Mouse (Mus musculus): ENCODE data around the gene Rln1.

The Rln1 gene

DNA sequence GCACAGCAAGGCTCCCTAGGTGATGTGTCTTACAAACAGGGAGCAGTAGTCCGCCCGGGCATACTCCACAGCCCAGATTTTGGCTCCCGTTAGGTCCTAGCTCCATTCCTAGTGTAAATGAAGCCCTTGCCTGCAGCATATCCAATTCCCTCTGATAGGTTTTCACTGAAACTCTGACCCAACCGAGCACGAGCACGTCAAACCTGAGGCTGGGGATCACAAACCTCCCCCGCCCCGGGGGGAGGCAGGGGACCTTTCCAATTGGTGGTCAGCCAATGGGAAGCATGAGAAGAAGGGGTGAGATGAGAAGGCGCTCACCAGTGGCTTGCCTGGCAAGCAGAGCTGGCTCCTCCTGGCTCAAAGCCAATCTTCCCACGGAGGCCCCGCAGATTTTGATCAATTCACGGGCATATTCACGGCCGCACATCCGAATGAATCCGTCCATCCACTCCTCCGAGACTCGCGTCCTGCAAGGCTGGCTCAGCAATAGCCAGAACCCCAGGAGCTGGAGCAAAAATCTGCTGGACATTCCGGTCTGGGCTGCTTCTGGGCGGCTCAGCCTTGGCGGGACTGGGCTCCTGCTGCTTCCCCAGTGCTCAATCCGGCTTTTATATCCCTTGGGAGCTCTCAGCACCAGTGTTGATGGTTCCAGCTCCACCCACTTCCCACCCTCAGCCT, at the start of gene Rln1:
Gene Rln1, minus strand, starts transcription at position 603 of the 678 bp plus-strand sequence.
- peak; percentile 67 to 75 for DNase-seq

- DNase-seq: no peak
Measured at GRCm38 (mm10) chr19:29383368-29383767, 48.9 kb upstream of the Rln1 start.

GRCm38 (mm10) chr19:29379839-29380603, 45.6 kb upstream of the Rln1 start:
- DNase-seq: no peak

GRCm38 (mm10) chr19:29376382-29376781, 41.9 kb upstream of the Rln1 start:
- no peak for DNase-seq

DNA sequence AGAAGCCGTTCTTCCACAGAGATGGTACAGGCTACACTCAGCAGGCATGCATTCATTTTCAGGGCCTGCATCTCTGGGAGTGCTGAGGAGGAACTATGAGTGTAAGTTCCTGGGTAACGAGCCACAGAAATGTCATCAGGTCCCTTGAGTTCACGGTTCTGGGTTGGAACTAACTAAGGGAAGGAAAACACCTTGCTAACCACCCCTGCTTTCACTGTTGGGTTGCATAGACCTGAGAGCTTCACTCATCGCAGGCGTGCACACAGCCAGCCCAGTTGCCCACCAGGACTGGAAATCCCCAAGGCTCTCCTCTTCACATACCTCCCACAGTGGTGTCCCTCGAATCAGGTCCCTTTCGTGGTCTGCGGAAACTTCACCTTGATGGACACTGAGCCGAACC, 40.5 kb upstream of the Rln1 start:
- no peak for DNase-seq

DNA sequence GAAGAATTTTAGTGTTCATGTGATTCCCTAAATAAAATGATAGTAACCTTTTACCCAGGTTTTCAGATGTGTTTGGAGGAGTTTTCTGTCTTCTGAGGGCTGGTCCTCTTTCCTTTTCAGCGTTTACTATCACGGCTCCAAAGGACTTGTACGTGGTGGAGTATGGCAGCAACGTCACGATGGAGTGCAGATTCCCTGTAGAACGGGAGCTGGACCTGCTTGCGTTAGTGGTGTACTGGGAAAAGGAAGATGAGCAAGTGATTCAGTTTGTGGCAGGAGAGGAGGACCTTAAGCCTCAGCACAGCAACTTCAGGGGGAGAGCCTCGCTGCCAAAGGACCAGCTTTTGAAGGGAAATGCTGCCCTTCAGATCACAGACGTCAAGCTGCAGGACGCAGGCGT, 39.0 kb upstream of the Rln1 start:
- DNase-seq: no peak

- DNase-seq: no peak
Measured at GRCm38 (mm10) chr19:29372621-29373020, 38.2 kb upstream of the Rln1 start.

GRCm38 (mm10) chr19:29372138-29372537, 37.7 kb upstream of the Rln1 start:
- no peak for DNase-seq

- no peak for DNase-seq
Measured at GRCm38 (mm10) chr19:29371284-29372081, 37.0 kb upstream of the Rln1 start.

- no peak for DNase-seq
Measured at GRCm38 (mm10) chr19:29370545-29371283, 36.2 kb upstream of the Rln1 start.

DNA sequence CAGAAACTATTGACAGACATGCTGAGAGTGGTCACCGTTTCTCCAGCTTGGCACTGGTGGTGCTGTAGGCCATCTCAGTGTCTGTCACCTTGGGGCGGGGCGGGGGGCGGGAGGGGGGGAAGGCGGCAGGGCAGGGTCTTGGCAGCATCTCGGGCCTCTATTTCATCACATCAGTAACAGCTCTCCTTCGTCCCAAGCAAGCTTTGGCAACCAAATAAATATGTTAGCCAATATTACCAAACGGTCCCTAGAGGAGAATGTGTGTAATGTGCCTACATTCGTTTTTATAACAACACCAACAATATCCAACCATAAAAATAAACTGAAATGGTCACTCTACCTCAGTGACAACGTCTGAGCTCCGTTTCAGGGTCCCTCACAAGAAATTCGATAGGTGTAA, 35.6 kb upstream of the Rln1 start:
- DNase-seq: no peak

DNA sequence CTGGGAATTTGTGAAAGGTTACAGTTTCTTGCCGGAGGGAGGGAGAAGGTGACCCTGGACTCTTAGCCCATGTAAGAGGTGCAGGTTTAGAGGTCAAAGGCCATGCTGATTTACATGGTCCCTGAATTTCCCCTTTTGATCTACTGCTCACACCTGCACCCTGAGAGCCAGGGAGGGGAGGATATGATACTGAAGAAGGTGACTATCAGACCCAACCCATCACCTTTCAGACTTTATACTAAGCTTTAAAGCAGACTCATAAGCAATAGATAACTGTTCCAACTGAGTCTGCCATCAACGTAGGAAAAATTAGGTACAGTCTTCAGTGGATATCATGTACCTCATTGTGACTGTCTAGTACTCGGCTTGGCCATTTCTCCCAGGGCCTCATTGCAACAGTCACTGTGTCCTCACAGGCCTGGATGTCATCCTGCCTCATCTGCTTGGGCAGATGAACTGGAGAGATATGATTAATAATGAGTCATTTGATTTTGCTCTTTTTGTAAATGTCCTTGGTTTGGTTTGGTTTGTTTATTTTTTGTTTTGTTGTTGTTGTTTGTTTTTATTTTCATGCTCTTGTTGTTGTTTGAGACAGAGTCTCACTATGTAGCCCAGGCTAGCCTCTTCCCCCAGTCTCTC, 34.3 kb upstream of the Rln1 start:
- no peak for DNase-seq

GRCm38 (mm10) chr19:29368041-29368440, 33.6 kb upstream of the Rln1 start:
- DNase-seq: no peak

DNA sequence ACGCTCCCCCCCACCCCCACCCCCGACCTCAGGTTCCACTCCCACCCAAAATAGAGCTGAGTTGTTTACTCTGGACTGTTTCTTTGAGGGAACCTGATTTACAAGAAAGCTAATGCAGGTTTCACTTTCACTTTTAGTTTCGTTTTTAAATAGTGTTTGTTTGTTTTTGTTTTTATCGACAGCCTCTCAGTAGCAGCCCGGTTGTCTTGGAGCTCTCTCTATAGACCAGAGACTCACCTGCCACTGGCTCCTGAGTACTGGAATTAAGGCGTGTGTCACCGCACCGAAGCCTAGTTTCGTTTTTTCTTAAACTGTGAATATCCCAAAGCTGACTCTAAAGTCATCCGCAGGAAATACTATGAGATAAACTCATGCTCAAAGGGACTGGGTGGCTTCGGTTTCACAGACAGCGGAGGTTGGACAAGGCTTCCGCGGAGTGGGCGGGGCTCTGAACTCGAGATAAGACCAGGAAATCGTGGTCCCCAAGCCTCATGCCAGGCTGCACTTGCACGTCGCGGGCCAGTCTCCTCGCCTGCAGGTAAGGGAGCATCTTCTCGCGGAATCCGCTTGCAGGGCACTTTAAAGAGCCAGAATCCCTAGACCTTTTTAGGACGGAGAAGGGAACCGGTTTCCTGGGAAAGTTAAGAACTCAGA, 32.6 kb upstream of the Rln1 start, which contains the start of the genes Plgrkt and Cd274:
Gene Plgrkt, minus strand, starts transcription at position 422 of the 654 bp plus-strand sequence.
Gene Cd274, plus strand, starts transcription at position 487 of the 654 bp plus-strand sequence.
- peak; percentile 67 to 68 for DNase-seq

GRCm38 (mm10) chr19:29366226-29366968, 31.9 kb upstream of the Rln1 start:
- no peak for DNase-seq

DNA sequence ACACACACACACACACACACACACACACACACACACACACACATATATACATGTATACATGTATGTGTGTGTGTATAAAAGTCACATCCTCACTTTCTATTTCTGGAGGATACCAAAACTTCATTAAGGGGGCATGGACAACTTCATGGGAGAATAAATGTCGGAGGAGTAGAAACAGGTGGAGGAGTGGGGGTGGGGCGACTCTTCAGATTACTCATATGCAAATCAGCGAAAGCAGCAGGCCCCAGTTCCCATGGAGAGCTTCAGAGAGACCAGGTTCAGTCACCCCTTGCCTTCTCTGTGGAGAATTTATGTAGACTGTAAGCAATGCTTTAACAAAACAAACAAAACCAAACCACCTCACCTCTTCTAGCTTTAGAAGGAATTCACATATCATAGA, 30.6 kb upstream of the Rln1 start:
- peak in 1 of 2 experiments; percentile 19 for DNase-seq

- DNase-seq: no peak
Measured at GRCm38 (mm10) chr19:29364076-29364475, 29.6 kb upstream of the Rln1 start.

DNA sequence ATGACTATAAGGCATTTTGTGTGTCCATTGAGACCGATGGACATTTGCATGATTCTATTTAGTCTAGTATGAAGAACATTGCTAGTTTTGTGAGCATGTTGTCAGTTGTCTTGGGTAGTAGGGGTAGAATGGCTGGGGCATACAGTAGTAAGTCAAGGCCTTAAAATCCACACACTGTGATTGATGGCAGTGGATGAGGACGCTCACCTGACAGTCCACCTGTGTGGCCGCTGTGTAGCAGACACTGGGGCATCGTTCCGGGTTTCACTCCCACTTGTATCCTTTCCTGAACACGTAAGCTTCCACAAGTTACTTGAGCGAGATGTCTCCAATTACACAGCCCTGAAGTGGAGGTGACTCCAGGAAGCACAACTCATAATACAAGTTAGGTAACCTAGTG, 29.1 kb upstream of the Rln1 start:
- DNase-seq: no peak

DNA sequence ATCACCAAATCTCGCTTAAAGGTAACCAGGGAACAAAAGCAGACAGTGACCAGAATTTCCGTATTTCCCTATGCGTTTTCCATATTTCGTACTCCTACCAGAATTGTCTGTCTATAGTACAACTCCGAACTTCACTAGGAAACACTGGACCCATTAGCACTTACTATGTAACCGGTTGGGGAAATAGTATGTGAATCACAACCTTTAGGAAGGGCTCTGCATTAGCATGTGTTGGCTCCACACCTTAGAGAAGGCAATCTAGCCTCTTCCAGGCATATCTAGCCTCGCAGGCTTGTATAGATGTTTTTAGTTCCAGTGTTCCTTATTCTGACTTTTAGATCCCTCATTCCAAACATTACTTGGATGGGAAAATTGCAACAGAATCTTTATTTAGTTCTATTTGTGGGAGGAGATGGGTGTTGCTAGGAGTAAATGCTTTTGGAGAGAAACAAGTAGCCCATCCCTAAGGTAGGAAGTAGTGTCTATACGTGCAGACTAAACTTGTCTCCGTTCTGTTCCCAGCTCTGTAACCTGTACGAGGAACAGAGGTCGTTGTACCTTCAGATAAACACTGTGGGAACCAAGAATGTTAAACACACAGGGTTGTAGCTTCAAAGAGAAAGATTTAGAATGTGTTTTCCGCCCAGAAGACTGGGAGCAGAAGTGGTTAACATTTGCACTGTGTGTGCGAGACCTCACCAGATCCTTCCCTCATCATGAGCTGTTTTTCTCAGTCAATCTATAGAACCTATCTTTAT, 27.9 kb upstream of the Rln1 start:
- DNase-seq: no peak

Data from cerebellum, postnatal 14 days (tissue).